Mouse (Mus musculus) midbrain, embryonic 12.5 days (tissue): Measurements from ENCODE around the gene Grem2. TPM values are rescaled to one million over a fixed set of nuclear protein-coding genes. Genes with fewer than 3 reads are reported as not detected.

ENCODE experiments used
- ATAC-seq: fragments of 200-750 bp; cut with Nextera tagmentation; 2 replicates; pipeline ENCODE4 v1.8.0; 2017; ENCODE audit warnings: low read depth, moderate TSS enrichment, moderate library complexity; ENCODE audit not compliant: low FRiP score
- H3K27ac ChIP-seq: fragments of 300-500 bp; sonication (generic); replicated peaks from 2 replicates; pipeline ENCODE4 v1.5.1; 2016; ENCODE audit warnings: mild to moderate bottlenecking
- H3K27me3 ChIP-seq: fragments of 300-500 bp; sonication (generic); 2 replicates; pipeline ENCODE4 v1.6.1; 2016; ENCODE audit warnings: mild to moderate bottlenecking
- H3K36me3 ChIP-seq: fragments of 300-500 bp; sonication (generic); 2 replicates; pipeline ENCODE4 v1.6.1; 2016
- H3K4me1 ChIP-seq: fragments of 300-500 bp; sonication (generic); 2 replicates; pipeline ENCODE4 v1.6.1; 2016
- H3K4me2 ChIP-seq: fragments of 300-500 bp; sonication (generic); replicated peaks from 2 replicates; pipeline ENCODE4 v1.6.1; 2016; ENCODE audit warnings: mild to moderate bottlenecking, moderate library complexity
- H3K4me3 ChIP-seq: fragments of 300-500 bp; sonication (generic); 2 replicates; pipeline ENCODE4 v1.5.1; 2016; ENCODE audit warnings: mild to moderate bottlenecking
- H3K9ac ChIP-seq: fragments of 300-500 bp; sonication (generic); replicated peaks from 2 replicates; pipeline ENCODE4 v1.6.1; 2016; ENCODE audit warnings: mild to moderate bottlenecking, moderate library complexity
- H3K9me3 ChIP-seq: fragments of 300-500 bp; sonication (generic); 2 replicates; pipeline ENCODE4 v1.6.1; 2016; ENCODE audit warnings: mild to moderate bottlenecking
- whole genome bisulfite sequencing: fragments of 180-500 bp; shearing (Covaris S2); methylation state at CpG from one replicate; pipeline ENCODE4 v1.1.7; 2016; 5-methylcytosine and 5-hydroxymethylcytosine counted together
- polyA plus RNA-seq: library from polyadenylated mRNA; unstranded; fragments of >200 nt; fragmentation: Nextera tagmentation; extraction: Ambion mirVana; gene quantifications from 2 replicates; pipeline ENCODE4 v1.2.1, GENCODE M21; 2016

Gene Grem2
- 1.8 and 2.0 TPM in 2 replicates for polyA plus RNA-seq

GRCm38 (mm10) chr1:174921298-174921955 is at the start of gene Grem2:
TSS of gene Grem2 (minus strand) at chr1:174921819.
- 7% methylated on average over 29 of the region's 30 CpGs for WGBS
- Histone ChIP-seq H3K4me1 (peaks cover 5% of the 10 kb centered on the region; the same call in 1 of the 2 replicates), H3K27me3 (no peaks in the 10 kb centered on the region), H3K36me3 (no peaks in the 10 kb centered on the region), H3K27ac (0 out of 2 replicates have a peak within 1 kb of the TSS, but pooled peaks have one; percentile 31), H3K4me2 (peak within 1 kb of the TSS; percentile 54), H3K9ac (peak within 1 kb of the TSS; percentile 24; the same call in 1 of the 2 replicates), H3K9me3 (no peaks in the 10 kb centered on the region), H3K4me3 (peak within 1 kb of the TSS; percentile 43)
- peak; percentile 95 for ATAC-seq

- WGBS, result 94% methylated on average over 3 of the region's 3 CpGs
- Histone ChIP-seq H3K36me3 (no peaks in the 10 kb centered on the region), H3K27me3 (no peaks in the 10 kb centered on the region), H3K4me3 (no peak overlapping the region), H3K4me2 (no peak overlapping the region), H3K4me1 (0 out of 2 replicates have a peak, but pooled peaks cover 4% of the 10 kb centered on the region), H3K9ac (no peak overlapping the region), H3K27ac (no peak overlapping the region), H3K9me3 (no peaks in the 10 kb centered on the region)
- ATAC-seq, result no peak
These were observed 38.2 kb upstream of the Grem2 start for GRCm38 (mm10) chr1:174959837-174960236.

- peak; percentile 90 for ATAC-seq
- no peak overlapping the region for H3K9ac ChIP-seq
- H3K36me3 ChIP-seq, result no peaks in the 10 kb centered on the region
- H3K4me3 ChIP-seq, result no peak overlapping the region
- peaks cover 3% of the 10 kb centered on the region; the same call in 1 of the 2 replicates for H3K4me1 ChIP-seq
- no peaks in the 10 kb centered on the region for H3K27me3 ChIP-seq
- no peak overlapping the region for H3K27ac ChIP-seq
- H3K4me2 ChIP-seq, result no peak overlapping the region
- whole genome bisulfite sequencing, result 42% methylated on average over 3 of the region's 3 CpGs
- no peaks in the 10 kb centered on the region for H3K9me3 ChIP-seq
These were observed 9.5 kb upstream of the Grem2 start for GRCm38 (mm10) chr1:174931003-174931619.

- Histone ChIP-seq H3K9ac (no peak overlapping the region), H3K9me3 (no peaks in the 10 kb centered on the region), H3K4me3 (no peak overlapping the region), H3K36me3 (no peaks in the 10 kb centered on the region), H3K4me1 (peaks cover 3% of the 10 kb centered on the region; the same call in 1 of the 2 replicates), H3K27ac (no peak overlapping the region), H3K4me2 (no peak overlapping the region), H3K27me3 (no peaks in the 10 kb centered on the region)
- WGBS, result 87% methylated on average over 7 of the region's 7 CpGs
- ATAC-seq, result no peak
These were observed 8.0 kb upstream of the Grem2 start for GRCm38 (mm10) chr1:174929459-174930181.

GRCm38 (mm10) chr1:174918949-174919348 is 2.7 kb downstream of the Grem2 start:
- 97% methylated on average over 4 of the region's 4 CpGs for WGBS
- Histone ChIP-seq H3K9ac (no peak overlapping the region), H3K4me3 (no peak overlapping the region), H3K36me3 (no peaks in the 10 kb centered on the region), H3K9me3 (no peaks in the 10 kb centered on the region), H3K27ac (no peak overlapping the region), H3K4me1 (peaks cover 5% of the 10 kb centered on the region; the same call in 1 of the 2 replicates), H3K4me2 (no peak overlapping the region), H3K27me3 (no peaks in the 10 kb centered on the region)
- ATAC-seq, result no peak

- Histone ChIP-seq H3K4me3 (no peak overlapping the region), H3K36me3 (no peaks in the 10 kb centered on the region), H3K27ac (no peak overlapping the region), H3K4me2 (no peak overlapping the region), H3K9ac (no peak overlapping the region), H3K4me1 (peaks cover 5% of the 10 kb centered on the region; the same call in 1 of the 2 replicates), H3K27me3 (no peaks in the 10 kb centered on the region), H3K9me3 (no peaks in the 10 kb centered on the region)
- no peak for ATAC-seq
- WGBS, result 89% methylated on average over 5 of the region's 5 CpGs
These were observed 3.3 kb downstream of the Grem2 start for GRCm38 (mm10) chr1:174918236-174918870.

GRCm38 (mm10) chr1:174909834-174910233 is 11.8 kb downstream of the Grem2 start:
- no peak overlapping the region for H3K27ac ChIP-seq
- H3K36me3 ChIP-seq, result no peaks in the 10 kb centered on the region
- H3K4me2 ChIP-seq, result no peak overlapping the region
- WGBS, result 77% methylated on average over 3 of the region's 3 CpGs
- H3K9ac ChIP-seq, result no peak overlapping the region
- H3K4me3 ChIP-seq, result no peak overlapping the region
- no peaks in the 10 kb centered on the region for H3K27me3 ChIP-seq
- H3K4me1 ChIP-seq, result no peaks in the 10 kb centered on the region
- H3K9me3 ChIP-seq, result no peaks in the 10 kb centered on the region
- ATAC-seq, result no peak

- Histone ChIP-seq H3K4me1 (no peaks in the 10 kb centered on the region), H3K36me3 (no peaks in the 10 kb centered on the region), H3K9me3 (no peaks in the 10 kb centered on the region), H3K27ac (no peak overlapping the region), H3K4me3 (no peak overlapping the region), H3K9ac (no peak overlapping the region), H3K27me3 (no peaks in the 10 kb centered on the region), H3K4me2 (no peak overlapping the region)
- no peak for ATAC-seq
- WGBS, result 87% methylated on average over 5 of the region's 5 CpGs
These were observed 13.4 kb downstream of the Grem2 start for GRCm38 (mm10) chr1:174908232-174908631.

- no peak for ATAC-seq
- WGBS, result 79% methylated on average over 5 of the region's 5 CpGs
- no peak overlapping the region for H3K27ac ChIP-seq
- H3K4me3 ChIP-seq, result no peak overlapping the region
- H3K4me1 ChIP-seq, result no peaks in the 10 kb centered on the region
- no peaks in the 10 kb centered on the region for H3K36me3 ChIP-seq
- no peak overlapping the region for H3K4me2 ChIP-seq
- H3K9ac ChIP-seq, result no peak overlapping the region
- H3K27me3 ChIP-seq, result no peaks in the 10 kb centered on the region
- H3K9me3 ChIP-seq, result no peaks in the 10 kb centered on the region
These were observed 14.0 kb downstream of the Grem2 start for GRCm38 (mm10) chr1:174907637-174908036.

GRCm38 (mm10) chr1:174902755-174903154 is 18.9 kb downstream of the Grem2 start:
- WGBS, result 52% methylated on average over 1 of the region's 1 CpGs
- no peak for ATAC-seq
- Histone ChIP-seq H3K9ac (no peak overlapping the region), H3K4me1 (no peaks in the 10 kb centered on the region), H3K9me3 (no peaks in the 10 kb centered on the region), H3K4me3 (no peak overlapping the region), H3K4me2 (no peak overlapping the region), H3K27me3 (no peaks in the 10 kb centered on the region), H3K36me3 (no peaks in the 10 kb centered on the region), H3K27ac (no peak overlapping the region)

- Histone ChIP-seq H3K4me1 (no peaks in the 10 kb centered on the region), H3K9me3 (no peaks in the 10 kb centered on the region), H3K27ac (no peak overlapping the region), H3K27me3 (no peaks in the 10 kb centered on the region), H3K9ac (no peak overlapping the region), H3K4me3 (no peak overlapping the region), H3K36me3 (no peaks in the 10 kb centered on the region), H3K4me2 (no peak overlapping the region)
- ATAC-seq, result no peak
- WGBS, result 89% methylated on average over 7 of the region's 7 CpGs
These were observed 29.1 kb downstream of the Grem2 start for GRCm38 (mm10) chr1:174892471-174892870.
